Mouse (Mus musculus) cerebellum, adult 11 months (tissue): ENCODE data around the gene Casc1.

Experiments used
- DNase-seq: peaks from one replicate; pipeline ENCODE4 v3.0.0; 2022

Gene Casc1

DNA sequence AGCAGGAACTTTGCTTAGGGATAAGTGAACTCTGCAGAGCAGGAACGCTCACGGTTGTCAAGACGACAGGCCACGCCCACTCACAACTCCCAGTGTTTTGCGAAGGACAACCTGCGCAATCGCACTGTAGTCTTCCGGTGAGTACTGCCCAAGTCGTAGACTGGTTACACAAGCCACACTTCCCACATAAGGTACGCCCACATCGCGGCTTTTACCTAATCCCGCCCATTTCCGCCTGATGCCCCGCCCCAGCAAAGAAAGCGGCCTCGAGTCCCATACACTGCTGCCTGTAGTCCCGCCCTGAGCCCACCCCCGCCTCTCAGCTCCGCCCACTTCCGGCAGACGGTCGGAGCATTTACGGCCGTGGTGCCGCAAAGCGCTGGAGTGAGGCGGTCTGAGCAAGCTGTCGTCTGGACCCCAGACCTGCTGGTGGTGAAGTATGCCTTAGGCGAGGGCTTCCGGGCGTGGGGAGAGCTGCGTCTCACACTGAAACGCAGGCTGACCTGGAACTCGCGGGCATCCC, at the start of gene Casc1, which contains the start of gene Etfrf1:
Gene Casc1 (minus strand): TSS at position 190 of the 523 bp plus-strand sequence.
Gene Etfrf1 (plus strand): TSS at position 319 of the 523 bp plus-strand sequence.
- peak; percentile 99 for DNase-seq

DNA sequence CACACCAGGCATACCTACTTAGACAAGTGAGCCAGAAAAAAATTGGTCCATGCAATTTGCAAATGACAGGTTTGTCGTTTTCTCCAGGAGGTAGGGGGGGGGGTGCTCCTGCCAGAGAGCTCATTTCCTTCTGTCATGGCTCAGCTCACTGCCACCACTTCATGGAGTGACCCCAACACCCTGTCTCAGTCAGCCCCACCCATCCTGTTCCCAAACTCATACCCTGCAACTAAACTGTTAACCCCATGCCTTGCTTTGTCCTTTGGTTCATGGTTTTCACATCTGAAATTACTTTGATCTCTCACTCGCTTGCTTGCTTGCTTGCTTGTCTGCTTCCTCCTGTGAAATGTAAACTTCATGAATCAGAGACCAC, 45.9 kb upstream of the Casc1 start:
- DNase-seq = no peak

DNA sequence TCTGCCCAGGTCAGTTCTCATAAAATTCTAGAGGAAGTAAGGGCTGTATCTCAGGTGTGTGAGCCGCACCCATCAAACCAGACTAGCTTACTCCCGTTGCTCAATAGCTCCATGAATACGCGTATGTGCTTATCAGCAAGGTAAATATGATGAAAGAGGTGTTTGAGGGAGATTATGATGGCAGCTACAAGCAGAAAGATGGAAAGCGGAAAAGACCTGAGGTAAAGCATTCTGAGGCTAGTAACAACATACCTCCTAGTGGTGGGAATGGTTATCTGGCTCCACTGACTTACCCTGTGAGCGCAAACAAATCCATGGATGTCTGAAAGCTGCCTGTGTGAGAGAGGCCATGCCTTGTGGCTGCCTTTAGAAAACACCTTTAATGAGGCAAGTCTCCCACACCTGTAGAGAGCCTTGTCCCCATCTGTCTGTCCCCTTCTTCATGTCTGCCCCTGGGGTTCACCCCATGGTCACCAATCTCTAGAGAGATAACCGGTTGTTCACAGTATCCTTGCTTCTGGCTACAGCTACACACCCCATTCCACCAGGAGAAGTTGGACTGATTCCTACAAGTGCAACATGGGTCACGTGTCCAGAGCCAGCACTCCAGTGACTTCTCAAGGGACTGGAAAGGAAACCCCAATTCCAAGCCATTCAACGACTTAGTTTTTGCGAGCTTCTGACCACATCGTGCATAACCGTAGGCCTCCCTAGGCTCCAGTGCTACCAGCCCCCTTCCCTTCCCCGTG, 45.3 kb upstream of the Casc1 start:
- DNase-seq = no peak

DNA sequence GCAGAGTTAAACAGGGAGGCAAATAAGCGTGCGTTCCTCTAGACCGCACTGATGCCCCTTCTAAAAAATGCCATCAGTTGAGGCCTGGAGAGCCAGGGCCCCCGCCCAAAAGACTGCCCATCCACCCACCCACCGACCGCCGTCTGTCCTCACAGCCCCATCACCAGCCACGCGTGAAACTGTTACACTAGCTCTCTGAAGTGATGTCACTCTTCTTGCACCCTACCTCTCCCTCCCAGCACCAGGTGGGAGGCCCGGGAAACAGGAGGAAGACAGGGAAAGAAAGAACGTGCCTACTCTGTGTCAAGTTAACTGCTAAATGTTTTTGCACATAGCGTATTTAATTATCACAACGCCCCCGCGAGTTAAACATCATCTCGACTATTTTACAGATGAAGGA, 40.0 kb upstream of the Casc1 start:
- no peak for DNase-seq

- peak; percentile 88 for DNase-seq
These were observed 39.5 kb upstream of the Casc1 start, which contains the start of gene Kras for GRCm38 (mm10) chr6:145250185-145250791. TSS of gene Kras (minus strand) at chr6:145250239.

GRCm38 (mm10) chr6:145249291-145250184, 38.7 kb upstream of the Casc1 start:
- DNase-seq = peak; percentile 62

DNA sequence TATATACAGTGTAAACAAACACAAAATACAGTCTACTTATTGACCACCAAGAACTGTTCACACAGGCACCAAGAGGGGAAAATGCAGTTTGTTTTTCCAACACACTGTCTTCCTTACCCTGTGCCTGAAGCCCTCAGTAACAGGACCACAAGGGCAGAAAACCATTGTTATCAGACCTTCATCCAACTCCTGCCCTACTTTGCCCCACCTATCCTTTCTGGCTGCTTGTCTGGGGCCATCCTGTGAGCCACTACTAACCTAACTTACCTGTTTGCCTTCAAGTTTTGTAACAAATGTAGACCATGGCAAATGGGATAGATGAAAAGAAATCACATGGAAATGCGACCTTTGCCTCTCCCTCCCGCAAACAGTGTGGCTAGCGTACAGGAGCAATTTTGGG, 37.1 kb upstream of the Casc1 start:
- DNase-seq = no peak

- no peak for DNase-seq
These were observed 36.0 kb upstream of the Casc1 start for GRCm38 (mm10) chr6:145246841-145247240.

DNA sequence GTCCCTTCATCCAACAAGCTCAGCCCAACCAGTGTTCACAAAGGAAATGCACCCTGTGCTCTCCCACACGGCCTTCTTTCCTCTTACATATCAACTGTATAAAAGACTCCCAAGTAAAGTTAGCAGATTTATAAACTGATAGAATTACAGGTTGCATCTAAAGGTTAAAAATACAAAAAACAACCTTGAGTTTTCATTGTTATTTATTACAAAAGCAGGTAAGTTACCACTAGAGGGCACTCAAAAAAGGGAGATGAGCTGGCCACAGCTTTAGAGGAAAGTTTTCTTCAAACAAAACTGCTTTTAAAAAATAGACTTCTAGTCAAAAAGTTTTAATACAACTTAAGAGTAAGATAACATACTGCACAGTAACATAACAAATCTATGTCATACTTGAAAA, 31.7 kb upstream of the Casc1 start:
- DNase-seq = no peak

DNA sequence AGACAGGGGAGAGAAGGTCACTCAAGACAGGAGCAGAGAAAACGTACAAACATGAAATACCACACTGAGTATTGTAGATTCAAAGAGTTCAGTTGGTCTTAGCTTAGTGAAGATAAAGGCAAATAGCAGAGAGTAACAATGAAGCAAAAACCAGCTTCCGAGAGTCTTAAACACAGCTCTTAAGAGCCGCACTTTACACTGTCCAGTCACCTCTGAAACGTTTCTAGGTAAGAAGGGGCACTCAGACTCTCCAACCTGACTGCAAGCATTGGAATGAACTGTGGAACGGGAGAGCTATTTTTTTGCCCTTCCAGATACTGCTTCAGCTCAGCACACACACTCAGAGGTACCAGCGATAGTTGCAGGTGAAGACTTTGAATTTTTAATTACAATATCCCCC, 29.5 kb upstream of the Casc1 start:
- no peak for DNase-seq

DNA sequence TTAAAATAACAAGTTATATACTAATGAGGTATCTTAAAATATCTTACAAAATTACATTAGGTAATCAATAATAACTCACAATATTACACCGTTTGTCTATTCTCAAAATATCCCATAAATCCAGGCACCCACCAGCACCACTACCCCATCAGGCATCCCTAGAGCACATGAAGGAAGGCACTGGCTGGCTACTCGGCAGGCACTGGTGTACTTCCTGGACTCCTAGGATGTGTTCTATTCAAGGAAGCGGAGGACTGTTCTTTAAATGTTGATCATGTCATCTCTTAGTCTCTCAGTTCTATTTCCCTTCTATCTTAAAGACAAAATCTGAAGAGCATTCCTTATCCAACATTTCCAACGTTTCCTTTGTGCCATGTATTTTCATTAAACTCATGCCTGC, 26.3 kb upstream of the Casc1 start:
- no peak for DNase-seq

DNA sequence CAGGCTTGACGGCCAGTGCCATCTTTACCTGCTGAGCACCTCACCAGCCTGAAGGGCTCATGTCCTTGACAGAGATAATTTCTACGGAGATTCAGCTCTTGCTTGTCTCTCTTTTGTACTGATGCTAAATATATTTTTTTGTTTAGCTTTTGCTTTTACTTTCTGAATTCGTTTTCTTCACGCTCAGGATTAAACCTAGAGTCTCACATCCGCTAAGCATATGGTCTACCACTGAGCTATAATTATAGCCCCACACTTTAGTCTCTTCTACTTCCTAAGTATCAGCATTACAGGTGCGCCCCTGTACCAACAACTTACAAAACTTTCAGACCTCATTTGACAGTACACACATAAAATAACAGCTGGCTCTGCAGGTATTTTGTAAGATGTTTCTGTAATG, 24.6 kb upstream of the Casc1 start:
- no peak for DNase-seq

DNA sequence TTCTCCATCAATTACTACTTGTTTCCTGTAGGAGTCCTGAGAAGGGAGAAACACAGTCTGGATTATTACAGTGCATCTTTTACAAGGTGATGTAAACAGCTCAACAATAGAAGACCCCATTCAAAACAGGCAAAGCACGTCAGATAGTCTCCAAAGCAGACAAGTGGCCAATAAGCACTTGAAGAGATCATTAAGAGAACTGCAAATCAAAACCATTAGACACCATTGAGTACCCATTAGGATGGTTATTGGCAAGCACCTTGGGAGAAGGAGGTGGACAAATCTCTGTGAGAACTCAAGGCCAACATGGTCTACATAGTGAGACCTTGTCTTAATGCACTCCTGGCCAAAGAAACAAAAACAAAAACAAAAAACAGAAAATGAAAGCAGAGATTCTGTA, 23.6 kb upstream of the Casc1 start:
- DNase-seq = no peak

DNA sequence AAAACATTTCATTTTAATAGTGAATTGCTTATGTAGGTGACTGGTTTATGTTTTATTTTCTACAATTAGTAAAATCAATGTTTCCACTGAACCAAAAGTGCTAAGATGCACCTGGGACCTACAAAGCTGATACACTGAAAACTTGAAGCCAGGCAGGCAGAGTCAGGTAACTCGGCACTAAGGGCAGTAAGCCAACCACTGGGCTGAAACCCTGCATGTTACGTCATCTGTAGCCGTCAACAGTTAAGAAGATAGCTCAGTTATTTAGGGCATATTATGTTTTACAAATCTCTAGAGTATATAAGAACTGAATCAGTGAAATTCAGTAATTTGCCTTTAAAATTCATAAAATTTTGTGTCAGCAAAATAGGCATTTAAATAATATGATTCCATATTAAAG, 15.5 kb upstream of the Casc1 start:
- no peak for DNase-seq

DNA sequence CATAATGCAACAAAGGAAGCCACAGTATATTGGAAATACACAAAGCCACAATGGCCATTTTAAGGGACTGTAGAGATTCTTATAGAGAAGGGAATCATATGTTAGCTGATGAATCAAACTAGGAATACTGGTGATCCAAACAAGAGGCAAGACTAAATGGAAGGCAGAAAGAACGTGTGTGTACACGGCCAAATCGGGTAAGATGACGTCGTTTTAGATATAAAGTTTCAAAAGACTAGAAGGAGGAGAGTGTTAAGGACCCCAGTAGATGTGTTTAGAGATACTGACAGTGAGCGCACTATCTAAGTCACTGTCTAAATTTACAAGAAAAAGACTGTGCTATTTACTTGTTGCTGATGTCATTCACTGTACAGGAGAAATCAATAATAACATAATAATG, 13.4 kb upstream of the Casc1 start:
- no peak for DNase-seq

DNA sequence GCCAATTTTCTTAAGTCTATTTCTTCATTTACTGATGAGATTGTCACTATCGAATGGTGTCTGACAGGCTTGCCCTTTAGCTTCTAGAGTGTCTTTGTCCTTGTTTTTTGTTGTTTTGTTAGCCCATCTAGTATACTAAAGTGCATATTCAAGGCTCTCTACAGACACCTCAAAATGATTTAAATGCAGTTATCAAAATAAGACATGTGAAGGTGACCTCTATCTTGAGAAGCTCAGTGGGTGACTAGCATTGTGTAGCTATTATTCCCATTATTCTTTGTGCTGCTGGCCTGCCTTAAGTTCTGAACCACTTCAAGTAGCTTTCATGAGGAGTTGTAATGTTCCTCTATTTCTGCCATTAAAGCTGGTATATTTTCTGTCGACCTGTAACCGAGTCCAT, 5.0 kb upstream of the Casc1 start:
- no peak for DNase-seq

- DNase-seq = no peak
These were observed 3.1 kb upstream of the Casc1 start for GRCm38 (mm10) chr6:145213916-145214315.

GRCm38 (mm10) chr6:145211376-145212305, 836 bp upstream of the Casc1 start:
- no peak for DNase-seq

GRCm38 (mm10) chr6:145210056-145210680, 637 bp downstream of the Casc1 start:
- peak; percentile 34 for DNase-seq

GRCm38 (mm10) chr6:145205142-145205541, 5.7 kb downstream of the Casc1 start:
- DNase-seq = no peak

- DNase-seq = no peak
These were observed 6.4 kb downstream of the Casc1 start for GRCm38 (mm10) chr6:145204440-145204839.
